22 mouse cellular contexts compared by ENCODE assay signal in genomic region chr9:41058765-41059535, GRCm38 (mm10). TPM values are rescaled to one million over a fixed set of nuclear protein-coding genes. Genes with fewer than 3 reads are reported as not detected.
DNase-seq lines count a peak whose midpoint lies in the region; ATAC-seq and TF ChIP-seq lines count a peak whose summit lies in the region.
"Had no signal": no experiment of that assay in that cellular context is flagged by ENCODE, and none has a peak within 500 bp of the region (broad histone marks: within the 10 kb centered on the region; RNA-seq: fewer than 3 reads in every experiment).

No protein-coding gene starts in this region.

- in situ Hi-C loops in Patski (cut with MboI; ENCODE audit: low pct_unique_long_range_greater_than_20kb): no loop called here

- DNase-seq in G1E (ENCODE audit: low spot score) (peak; percentile 37), Patski (ENCODE audit: low read depth, low spot score) (peak; percentile 35)
- DNase-seq in forebrain, embryonic 10.5 days (ENCODE audit: extremely low spot score, low spot score): no peak
- DNase-seq in frontal cortex, postnatal 10 days (ENCODE audit: low spot score in 2 of 2): no peak
- DNase-seq in embryo, embryonic 11 days: no peak
- DNase-seq: adrenal gland, adult 2 months; cerebellum, adult 2 months; gastrocnemius, postnatal 36 days; heart, postnatal 4 days; kidney, adult 11 months; kidney, postnatal 14 days; layer of hippocampus, adult 9-11 months; lung, postnatal 14 days; right cerebral cortex, postnatal 14 days had no signal

- H3K36me3 ChIP-seq in G1E (replicated peaks): peaks cover 43% of the 10 kb centered on the region
- H3K36me3 ChIP-seq in forebrain, embryonic 10.5 days (replicated peaks): no peaks in the 10 kb centered on the region
- H3K36me3 ChIP-seq: embryonic facial prominence, embryonic 13.5 days; forebrain, embryonic 12.5 days; heart, embryonic 13.5 days; midbrain, embryonic 13.5 days had no signal

- no peaks in the 10 kb centered on the region for H3K9me3 ChIP-seq in G1E (replicated peaks)
- no peaks in the 10 kb centered on the region for H3K9me3 ChIP-seq in forebrain, embryonic 10.5 days
- H3K9me3 ChIP-seq: embryonic facial prominence, embryonic 13.5 days; forebrain, embryonic 12.5 days; heart, embryonic 13.5 days; midbrain, embryonic 13.5 days had no signal

- H3K27ac ChIP-seq in forebrain, embryonic 10.5 days: no peak overlapping the region
- H3K27ac ChIP-seq: embryonic facial prominence, embryonic 13.5 days; forebrain, embryonic 12.5 days; heart, embryonic 13.5 days; midbrain, embryonic 13.5 days had no signal

- TF ChIP-seq CTCF in G1E (IDR thresholded peaks at IDR 0.05; ENCODE audit: low read depth, low read length) (no peak), Patski (IDR thresholded peaks at IDR 0.05) (no peak)

- POLR2A ChIA-PET in Patski (lab: Charles Lee): no interaction called here

- H3K27me3 ChIP-seq in G1E (ENCODE audit: insufficient read depth, low read length): no peaks in the 10 kb centered on the region
- H3K27me3 ChIP-seq in Patski: no peaks in the 10 kb centered on the region
- H3K27me3 ChIP-seq in forebrain, embryonic 10.5 days (ENCODE audit: poor library complexity, severe bottlenecking): no peaks in the 10 kb centered on the region
- H3K27me3 ChIP-seq: embryonic facial prominence, embryonic 13.5 days; forebrain, embryonic 12.5 days; heart, embryonic 13.5 days; midbrain, embryonic 13.5 days had no signal

- CTCF ChIA-PET in Patski (lab: Charles Lee): no interaction called here

- ATAC-seq in G1E (ENCODE audit: extremely low read depth, insufficient number of reproducible peaks, low FRiP score, poor library complexity, severe bottlenecking) (peak; percentile 74), Patski (no peak)
- peak; percentile 71 for ATAC-seq in granulocyte monocyte progenitor cell, adult 5-6 weeks (replicated peaks; ENCODE audit: poor library complexity, severe bottlenecking)
- peak; percentile 67 for ATAC-seq in megakaryocyte, adult 5-6 weeks (ENCODE audit: poor library complexity, severe bottlenecking)
- ATAC-seq: hindbrain, embryonic 16.5 days; midbrain, embryonic 13.5 days had no signal

- no peak overlapping the region for H3K4me3 ChIP-seq in G1E (ENCODE audit: low read depth, low read length)
- H3K4me3 ChIP-seq in forebrain, embryonic 10.5 days: no peak overlapping the region
- H3K4me3 ChIP-seq: embryonic facial prominence, embryonic 13.5 days; forebrain, embryonic 12.5 days; heart, embryonic 13.5 days; midbrain, embryonic 13.5 days had no signal

- peaks cover 63% of the 10 kb centered on the region for H3K4me1 ChIP-seq in G1E (ENCODE audit: insufficient read depth, low read depth, low read length)
- peaks cover 20% of the 10 kb centered on the region for H3K4me1 ChIP-seq in forebrain, embryonic 10.5 days

- 79% methylated on average over 8 of the region's 8 CpGs for whole genome bisulfite sequencing in forebrain, embryonic 10.5 days

RNA-seq across cellular contexts. Expression of gene Crtam, which starts 54.5 kb away (rescaled TPM):
- total RNA-seq in G1E (2014; fragmentation: Nextera tagmentation): not detected in 2 replicates
- total RNA-seq in G1E (2017): 0.05 and 0.06 TPM in 2 replicates
- not detected in 2 replicates for polyA plus RNA-seq in G1E (2012)
- polyA plus RNA-seq in Patski (2021): not detected
- total RNA-seq in granulocyte monocyte progenitor cell, adult 5-6 weeks (2014; fragmentation: Nextera tagmentation): not detected in 2 replicates
- 0.10 TPM in 1 of 2 replicates, not detected in the other for total RNA-seq in granulocyte monocyte progenitor cell, adult 5-6 weeks (2017)
- 0.45 and 0.62 TPM in 2 replicates for total RNA-seq in megakaryocyte, adult 5-6 weeks (2015)
- 0.40 and 0.77 TPM in 2 replicates for total RNA-seq in megakaryocyte, adult 5-6 weeks (2017)
- 0.10 TPM in 1 of 2 replicates, not detected in the other for polyA plus RNA-seq in forebrain, embryonic 10.5 days (2016; fragmentation: Nextera tagmentation; extraction: Ambion mirVana)
- total RNA-seq: adrenal gland, adult 2 months; gastrocnemius, postnatal 36 days had no signal
- polyA plus RNA-seq: adrenal gland, adult 2 months; cortical plate, adult 2 months; heart, embryonic 13.5 days had no signal

Comparison
In these comparisons a context has a peak if more than half of its experiments do, and no peak if none do; other contexts are left out.
1. DNase-seq: peak in G1E (single experiment) and Patski (single experiment); none in forebrain, embryonic 10.5 days (single experiment), frontal cortex, postnatal 10 days (0 of 2) and embryo, embryonic 11 days (single experiment).